Mouse (Mus musculus) heart, adult 18-20 months (tissue): ENCODE data around the gene Fxyd6. TPM values are rescaled to one million over a fixed set of nuclear protein-coding genes. Genes with fewer than 3 reads are reported as not detected.

Experiments used
- total RNA-seq, 2 experiments: library from RNA; stranded (reverse); gene quantifications; 2 replicates each; pipeline ENCODE4 v1.2.3; 2021

Fxyd6 gene
- total RNA-seq, 2 experiments from 2014 or later = 15.0 TPM

Other genes with a start within 250 kb of the Fxyd6 start
- 10 to 100 TPM; 29.9 to 30.4 TPM for gene Scn4b, start 231.8 kb upstream of the Fxyd6 start, total RNA-seq
- gene BC049352, start 188.2 kb upstream of the Fxyd6 start, total RNA-seq = under 1 TPM in 1 of 2 experiments, not detected in 1; 0.41 TPM
- gene Tmprss4, start 166.1 kb upstream of the Fxyd6 start, total RNA-seq = under 1 TPM in 1 of 2 experiments, not detected in 1; 0.13 TPM
- gene Il10ra, start 101.0 kb upstream of the Fxyd6 start, total RNA-seq = 1 to 10 TPM; 1.9 to 2.5 TPM
- gene Tmprss13, start 51.1 kb upstream of the Fxyd6 start, total RNA-seq = 1 to 10 TPM; 6.2 to 7.9 TPM
- 1 to 10 TPM; 2.6 to 7.9 TPM for gene Fxyd2, start 29.5 kb downstream of the Fxyd6 start, total RNA-seq
- under 1 TPM in 1 of 2 experiments, not detected in 1; 0.28 TPM for gene Dscaml1, start 56.4 kb downstream of the Fxyd6 start, total RNA-seq